Mouse (Mus musculus): ENCODE data around the gene Agap2.

- TF ChIP-seq CTCF (IDR thresholded peaks at IDR 0.05; ENCODE audit: insufficient read depth, low read length) (no peak), POLR2A (IDR thresholded peaks at IDR 0.05; ENCODE audit: borderline replicate concordance, extremely low read depth, low read depth, low read length) (no peak)
Observed at GRCm38 (mm10) chr10:127120301-127121065, 45.4 kb downstream of the Agap2 start.

Measured in lung, adult 2 months (tissue).